ENCODE assay signal across 10 mouse cellular contexts in the genomic region with DNA sequence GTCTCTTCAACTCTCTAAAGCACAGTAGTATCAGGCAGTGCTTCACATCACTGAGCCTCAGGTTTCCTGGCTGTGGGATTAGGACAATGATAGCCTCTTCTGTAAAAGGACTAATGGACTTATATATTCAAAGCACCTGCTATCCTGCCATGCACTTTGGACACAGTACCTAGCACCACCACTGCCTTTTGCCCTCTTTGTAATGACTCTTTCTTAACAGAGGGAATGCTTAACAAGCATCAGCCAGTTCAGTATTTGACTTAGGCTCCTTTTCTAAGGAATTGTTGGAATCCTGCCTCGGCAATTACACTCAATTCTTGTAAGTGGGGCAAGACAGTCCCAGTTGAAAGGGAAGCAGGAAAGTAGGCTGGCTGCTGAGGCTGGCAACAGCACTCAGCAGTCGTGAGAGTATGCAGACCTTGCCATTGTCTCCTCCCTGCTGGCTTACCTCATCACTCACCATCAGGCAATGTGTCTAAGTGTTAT.
DNase-seq lines count a peak whose midpoint lies in the region; ATAC-seq lines count a peak whose summit lies in the region.
"Had no signal": no experiment of that assay in that cellular context is flagged by ENCODE, and none has a peak within 500 bp of the region (broad histone marks: within the 10 kb centered on the region; RNA-seq: fewer than 3 reads in every experiment).

No protein-coding gene starts in this region.

- no peak for DNase-seq in heart, postnatal 14 days
- DNase-seq in cerebellum, postnatal 10 days = peak; percentile 15 to 29
- DNase-seq in hindbrain, embryonic 14.5 days (ENCODE audit: low spot score) = peak; percentile 31
- DNase-seq in liver = no peak
- DNase-seq in urinary bladder, postnatal 25 days (ENCODE audit: low spot score) = no peak
- no peak for DNase-seq in right cerebral cortex, postnatal 10 days (ENCODE audit: low spot score in 2 of 2)
- DNase-seq: spleen, adult 18-20 months had no signal

- WGBS in heart, embryonic 15.5 days = 8% methylated on average over 2 of the region's 2 CpGs
- WGBS in hindbrain, embryonic 14.5 days = 7% methylated on average over 2 of the region's 2 CpGs
- WGBS in midbrain, embryonic 13.5 days = 19% methylated on average over 2 of the region's 2 CpGs

- no peaks in the 10 kb centered on the region for H3K36me3 ChIP-seq in heart, embryonic 15.5 days
- no peaks in the 10 kb centered on the region for H3K36me3 ChIP-seq in hindbrain, embryonic 14.5 days (replicated peaks; ENCODE audit: control insufficient read depth, insufficient read depth)
- no peaks in the 10 kb centered on the region for H3K36me3 ChIP-seq in midbrain, embryonic 13.5 days

- intact Hi-C loops in heart, postnatal 14 days (cut with DNase I) = no loop called here

- ATAC-seq in heart, embryonic 15.5 days (replicated peaks; ENCODE audit: insufficient number of reproducible peaks, insufficient read depth, low FRiP score, low read depth) = no peak
- peak; percentile 76 for ATAC-seq in hindbrain, embryonic 14.5 days (ENCODE audit: low FRiP score)
- ATAC-seq in midbrain, embryonic 13.5 days = peak; percentile 75

- H3K9me3 ChIP-seq in heart, embryonic 15.5 days (replicated peaks) = no peaks in the 10 kb centered on the region
- H3K9me3 ChIP-seq in hindbrain, embryonic 14.5 days (ENCODE audit: control insufficient read depth, low read length) = no peaks in the 10 kb centered on the region
- H3K9me3 ChIP-seq in midbrain, embryonic 13.5 days = no peaks in the 10 kb centered on the region
- H3K9me3 ChIP-seq: megakaryocyte, embryonic 14.5 days had no signal

- no peaks in the 10 kb centered on the region for H3K27me3 ChIP-seq in heart, embryonic 15.5 days
- no peaks in the 10 kb centered on the region for H3K27me3 ChIP-seq in hindbrain, embryonic 14.5 days (ENCODE audit: control insufficient read depth, insufficient read depth, low read length)
- H3K27me3 ChIP-seq in midbrain, embryonic 13.5 days = no peaks in the 10 kb centered on the region
- H3K27me3 ChIP-seq: megakaryocyte, embryonic 14.5 days had no signal

- H3K4me3 ChIP-seq in heart, embryonic 15.5 days = no peak overlapping the region
- H3K4me3 ChIP-seq in hindbrain, embryonic 14.5 days (replicated peaks; ENCODE audit: low read length) = no peak overlapping the region
- no peak overlapping the region for H3K4me3 ChIP-seq in midbrain, embryonic 13.5 days (replicated peaks)
- H3K4me3 ChIP-seq: megakaryocyte, embryonic 14.5 days had no signal

- peak overlapping the region; percentile 60 for H3K27ac ChIP-seq in heart, embryonic 15.5 days
- no peak overlapping the region for H3K27ac ChIP-seq in hindbrain, embryonic 14.5 days
- H3K27ac ChIP-seq in midbrain, embryonic 13.5 days = no peak overlapping the region

- H3K4me1 ChIP-seq in heart, embryonic 15.5 days (replicated peaks) = peaks cover 12% of the 10 kb centered on the region
- peaks cover 11% of the 10 kb centered on the region; the same call in 1 of the 2 replicates for H3K4me1 ChIP-seq in hindbrain, embryonic 14.5 days (replicated peaks; ENCODE audit: control insufficient read depth, insufficient read depth, low read length)
- H3K4me1 ChIP-seq in midbrain, embryonic 13.5 days (replicated peaks) = peaks cover 7% of the 10 kb centered on the region
- H3K4me1 ChIP-seq: megakaryocyte, embryonic 14.5 days had no signal

- H3K9ac ChIP-seq in heart, embryonic 15.5 days = no peak overlapping the region
- H3K9ac ChIP-seq in hindbrain, embryonic 14.5 days = no peak overlapping the region
- H3K9ac ChIP-seq in midbrain, embryonic 13.5 days (replicated peaks) = no peak overlapping the region

- 0 out of 2 replicates have a peak overlapping the region, but pooled peaks have one; percentile 23 for H3K4me2 ChIP-seq in heart, embryonic 15.5 days
- no peak overlapping the region for H3K4me2 ChIP-seq in hindbrain, embryonic 14.5 days (replicated peaks)
- H3K4me2 ChIP-seq in midbrain, embryonic 13.5 days (replicated peaks) = no peak overlapping the region

Comparison
In these comparisons a context has a peak if more than half of its experiments do, and no peak if none do; other contexts are left out.
1. DNase-seq: peak in cerebellum, postnatal 10 days (2 of 2) and hindbrain, embryonic 14.5 days (single experiment); none in heart, postnatal 14 days (0 of 2), liver (single experiment), urinary bladder, postnatal 25 days (single experiment) and right cerebral cortex, postnatal 10 days (0 of 2).